Mouse (Mus musculus) layer of hippocampus, adult 2 months (tissue): ENCODE measurements around the gene Ank3. TPM values are rescaled to one million over a fixed set of nuclear protein-coding genes. Genes with fewer than 3 reads are reported as not detected.
A peak's percentile ranks its signal among the peaks of the same experiment; 100 is the strongest.

Source experiments
- DNase-seq, 2 experiments: peaks; one replicate each; pipeline ENCODE4 v3.0.0; 2022; ENCODE audit warnings: low spot score in 2 of 2
- H3K27ac ChIP-seq: fragments of 200-600 bp; 2 replicates; pipeline ENCODE4 v1.8.1; 2022
- H3K4me3 ChIP-seq: fragments of 200-600 bp; 2 replicates; pipeline ENCODE4 v1.8.1; 2022; ENCODE audit warnings: mild to moderate bottlenecking
- CTCF ChIP-seq: fragments of 200-600 bp; conservative IDR thresholded peaks from 2 replicates; pipeline ENCODE4 v1.8.1; 2022; ENCODE audit warnings: antibody characterized with exemption, mild to moderate bottlenecking, moderate library complexity
- total RNA-seq, 2 experiments: library from RNA; stranded (reverse); gene quantifications; 2 replicates each; pipeline ENCODE4 v1.2.3; 2021

The Ank3 gene
- total RNA-seq, 2 experiments from 2014 or later, result 474 to 477 TPM

- DNase-seq, result no peak
- no peak for TF ChIP-seq CTCF
- Histone ChIP-seq H3K27ac (no peak overlapping the region), H3K4me3 (no peak overlapping the region)
Measured at GRCm38 (mm10) chr10:69670496-69670895, 271.9 kb downstream of the Ank3 start.

GRCm38 (mm10) chr10:69670959-69671358 lies 272.4 kb downstream of the Ank3 start:
- no peak overlapping the region for H3K27ac ChIP-seq
- DNase-seq, result no peak
- no peak for TF ChIP-seq CTCF
- no peak overlapping the region for H3K4me3 ChIP-seq

- no peak overlapping the region for H3K4me3 ChIP-seq
- TF ChIP-seq CTCF, result no peak
- no peak overlapping the region for H3K27ac ChIP-seq
- no peak for DNase-seq
Measured at GRCm38 (mm10) chr10:69671505-69671904, 272.9 kb downstream of the Ank3 start.

- Histone ChIP-seq H3K4me3 (no peak overlapping the region), H3K27ac (no peak overlapping the region)
- TF ChIP-seq CTCF, result no peak
- no peak for DNase-seq
Measured at GRCm38 (mm10) chr10:69672545-69672944, 274.0 kb downstream of the Ank3 start.

- DNase-seq, result peak in 1 of 2 experiments; percentile 35
- Histone ChIP-seq H3K27ac (0 out of 2 replicates have a peak overlapping the region, but pooled peaks have one; percentile 23), H3K4me3 (no peak overlapping the region)
- no peak for TF ChIP-seq CTCF
Measured at GRCm38 (mm10) chr10:69678230-69678629, 279.7 kb downstream of the Ank3 start.

- Histone ChIP-seq H3K27ac (no peak overlapping the region), H3K4me3 (no peak overlapping the region)
- no peak for TF ChIP-seq CTCF
- no peak for DNase-seq
Measured at GRCm38 (mm10) chr10:69686336-69686735, 287.8 kb downstream of the Ank3 start.

GRCm38 (mm10) chr10:69689096-69689495 lies 290.5 kb downstream of the Ank3 start:
- H3K27ac ChIP-seq, result peak overlapping the region; percentile 73; the same call in 1 of the 2 replicates
- DNase-seq, result no peak

GRCm38 (mm10) chr10:69690131-69690960 lies 291.8 kb downstream of the Ank3 start:
- Histone ChIP-seq H3K4me3 (peak overlapping the region; percentile 40), H3K27ac (peak overlapping the region; percentile 73)
- peak; percentile 63 to 64 for DNase-seq
- no peak for TF ChIP-seq CTCF

More at GRCm38 (mm10) chr10:69689096-69689495, 290.5 kb downstream of the Ank3 start:
- no peak for TF ChIP-seq CTCF
- H3K4me3 ChIP-seq, result no peak overlapping the region

GRCm38 (mm10) chr10:69690961-69691451 lies 292.4 kb downstream of the Ank3 start:
- Histone ChIP-seq H3K27ac (peak overlapping the region; percentile 73), H3K4me3 (peak overlapping the region; percentile 40)
- no peak for TF ChIP-seq CTCF
- no peak for DNase-seq

- Histone ChIP-seq H3K4me3 (no peak overlapping the region), H3K27ac (no peak overlapping the region)
- TF ChIP-seq CTCF, result no peak
- no peak for DNase-seq
Measured at GRCm38 (mm10) chr10:69696019-69696418, 297.4 kb downstream of the Ank3 start.

GRCm38 (mm10) chr10:69698699-69699098 lies 300.1 kb downstream of the Ank3 start:
- no peak overlapping the region for H3K4me3 ChIP-seq
- TF ChIP-seq CTCF, result no peak
- no peak for DNase-seq
- H3K27ac ChIP-seq, result no peak overlapping the region

- DNase-seq, result no peak
- TF ChIP-seq CTCF, result no peak
- Histone ChIP-seq H3K4me3 (no peak overlapping the region), H3K27ac (peak overlapping the region; percentile 49)
Measured at GRCm38 (mm10) chr10:69701226-69701625, 302.7 kb downstream of the Ank3 start.

- H3K27ac ChIP-seq, result peak overlapping the region; percentile 94
- peak in 1 of 2 experiments; percentile 30 for DNase-seq
- H3K4me3 ChIP-seq, result peak overlapping the region; percentile 62
- no peak for TF ChIP-seq CTCF
Measured at GRCm38 (mm10) chr10:69705806-69706768, 307.5 kb downstream of the Ank3 start.
